Mouse (Mus musculus) spleen, embryonic (tissue): ENCODE data around the gene Olfr710.
"Not testable (repeated sequence)": the region's sequence is repeated elsewhere in the genome, so short reads cannot be mapped to it uniquely, and the experiment has no call there.

Experiments
- CTCF ChIA-PET: fragments of 350-600 bp; sonication (Branson Sonifier 250); formaldehyde crosslinking; loops from one replicate; lab custom pipeline; 2022; lab: Charles Lee

Olfr710 gene

GRCm38 (mm10) chr7:106948212-106948611 lies at the start of gene Olfr710:
Gene Olfr710, minus strand, starts transcription at chr7:106948312.
- CTCF ChIA-PET, result no interaction called here

DNA sequence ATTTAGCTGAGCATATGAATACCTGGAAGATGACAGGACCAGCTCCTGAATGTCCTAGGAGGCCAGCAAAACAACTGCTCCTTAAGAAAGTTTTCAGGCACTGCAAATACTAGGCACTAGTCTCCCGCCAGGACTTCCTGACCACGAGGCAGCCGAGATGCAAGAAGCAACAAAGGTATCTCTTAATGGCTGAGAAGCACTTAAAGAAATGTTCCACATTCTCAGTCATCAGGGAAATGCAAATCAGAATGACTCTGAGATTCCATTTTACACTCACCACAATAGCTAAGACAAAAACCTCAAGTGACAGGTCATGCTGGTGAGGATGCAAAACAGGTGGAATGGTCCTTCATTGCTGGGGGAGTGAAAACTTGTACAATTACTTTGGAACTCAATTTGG lies 37.1 kb upstream of the Olfr710 start:
- CTCF ChIA-PET, result no interaction called here

DNA sequence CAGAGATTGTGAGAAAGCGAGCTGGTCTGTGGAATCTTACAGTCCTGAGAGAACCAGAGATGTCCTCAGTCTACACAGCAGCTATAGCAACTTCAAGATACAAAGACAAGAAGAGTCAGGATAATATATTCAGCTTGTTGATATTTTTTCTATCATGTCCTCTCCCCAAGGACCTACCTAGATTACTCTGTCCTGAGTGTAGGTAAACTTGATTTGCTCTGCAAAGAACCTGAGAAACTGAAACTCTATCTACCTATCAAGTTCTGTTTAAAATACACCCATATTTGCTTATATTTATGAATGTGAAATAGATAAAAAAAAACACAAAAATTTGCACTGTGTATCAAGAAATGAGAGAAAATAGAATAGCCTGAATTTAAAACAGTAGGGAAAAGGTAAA lies 27.2 kb upstream of the Olfr710 start, which contains the start of gene Olfr711:
TSS of gene Olfr711 (minus strand) at position 101 of the 400 bp plus-strand sequence.
- CTCF ChIA-PET, result no interaction called here

DNA sequence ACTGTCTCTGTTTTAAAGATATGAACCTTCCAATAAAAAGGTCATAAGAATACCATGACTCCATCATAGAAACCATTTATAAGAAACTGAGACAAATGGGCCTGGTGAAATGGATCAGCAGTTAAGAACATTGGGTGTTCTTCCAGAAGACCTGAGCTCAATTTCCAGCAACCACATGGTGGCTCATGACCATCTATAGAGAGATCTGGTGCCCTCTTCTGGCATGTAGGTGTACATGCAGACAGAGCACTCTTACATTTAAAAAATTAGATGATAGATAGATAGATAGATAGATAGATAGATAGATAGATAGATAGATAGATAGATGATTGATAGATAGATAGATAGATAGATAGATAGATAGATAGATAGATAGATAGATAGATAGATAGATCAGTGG lies 19.4 kb upstream of the Olfr710 start:
- CTCF ChIA-PET, result not testable (repeated sequence)

DNA sequence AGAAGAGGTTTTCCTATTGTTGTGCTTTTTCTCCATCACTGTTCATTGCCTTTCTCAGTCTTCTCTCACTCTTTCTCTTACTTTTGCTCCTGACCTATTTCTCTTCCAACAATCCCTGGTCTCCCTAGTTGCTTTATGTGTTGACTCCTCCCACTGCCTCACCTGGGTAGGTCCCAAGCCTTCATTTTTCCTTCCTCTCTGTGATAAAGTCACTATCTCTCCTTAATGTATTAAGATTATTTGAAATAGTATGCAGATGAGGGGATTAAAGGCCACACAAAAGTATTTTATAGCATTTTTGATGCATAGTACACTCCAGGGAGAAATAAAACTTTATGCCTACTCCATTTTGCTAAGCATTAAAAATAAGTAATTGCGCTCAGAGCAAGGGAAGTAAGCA lies 15.7 kb upstream of the Olfr710 start, which contains the start of gene Olfr6:
TSS of gene Olfr6 (minus strand) at position 101 of the 400 bp plus-strand sequence.
- CTCF ChIA-PET, result no interaction called here

GRCm38 (mm10) chr7:106932119-106932518 lies 16.0 kb downstream of the Olfr710 start, which contains the start of gene Olfr709-ps1:
Gene Olfr709-ps1, minus strand, starts transcription at chr7:106932219.
- CTCF ChIA-PET, result no interaction called here

DNA sequence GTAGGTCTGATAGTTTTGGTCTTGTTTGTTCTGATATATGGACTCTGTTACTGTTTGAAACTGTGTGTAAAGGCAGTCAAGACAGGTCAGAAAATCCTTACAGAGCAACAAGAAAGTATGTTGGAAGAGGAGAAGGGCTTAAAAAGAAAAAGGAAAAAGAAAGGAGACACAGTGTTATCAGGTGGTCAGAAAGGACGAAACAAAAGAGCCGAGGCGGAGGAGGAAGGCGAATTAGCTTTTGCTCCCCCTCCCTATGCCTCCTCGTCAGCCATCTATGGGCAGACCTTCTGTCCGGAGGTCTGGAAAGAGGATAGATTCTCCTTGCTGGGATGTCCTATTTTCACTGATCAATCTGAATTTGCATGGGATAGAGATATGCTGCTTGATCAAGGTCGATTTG lies 27.2 kb downstream of the Olfr710 start:
- CTCF ChIA-PET, result not testable (repeated sequence)

- CTCF ChIA-PET, result no interaction called here
Measured at GRCm38 (mm10) chr7:106907676-106908075, 40.4 kb downstream of the Olfr710 start, which contains the start of gene Olfr1532-ps1. Gene Olfr1532-ps1, plus strand, starts transcription at chr7:106908001.

DNA sequence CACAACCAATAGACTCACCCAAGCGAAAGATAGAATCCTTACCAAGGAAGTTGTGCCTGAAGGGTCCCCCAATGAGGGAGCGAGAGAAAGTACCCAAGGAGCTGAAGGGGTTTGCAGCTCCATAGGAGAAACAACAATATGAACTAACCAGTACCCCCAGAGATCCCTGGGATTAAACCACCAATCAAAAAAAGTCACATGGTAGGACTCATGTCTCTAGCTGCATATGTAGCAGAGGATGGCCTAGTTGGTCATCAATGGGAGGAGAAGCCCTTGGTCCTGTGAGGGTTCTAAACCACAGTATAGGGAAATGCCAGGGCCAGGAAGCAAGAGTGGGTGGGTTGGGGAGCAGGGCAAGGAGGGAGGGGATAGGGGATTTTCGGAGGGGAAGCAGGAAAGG lies 47.0 kb downstream of the Olfr710 start, which contains the start of gene Olfr707:
TSS of gene Olfr707 (minus strand) at position 101 of the 400 bp plus-strand sequence.
- CTCF ChIA-PET, result not testable (repeated sequence)
